Mouse (Mus musculus): ENCODE data around the gene Ldlrad1. TPM values are rescaled to one million over a fixed set of nuclear protein-coding genes. Genes with fewer than 3 reads are reported as not detected.

The Ldlrad1 gene
- polyA plus RNA-seq, 1 experiment from 2014 or later: not detected

GRCm38 (mm10) chr4:107221524-107221923, 12.5 kb downstream of the Ldlrad1 start:
- no peak overlapping the region for H3K9ac ChIP-seq (ENCODE audit: low read length)
- H3K9me3 ChIP-seq (ENCODE audit: control insufficient read depth, low read length): no peaks in the 10 kb centered on the region
- no peaks in the 10 kb centered on the region for H3K4me1 ChIP-seq (replicated peaks; ENCODE audit: control insufficient read depth, insufficient read depth, low read length)
- WGBS: 91% methylated on average over 5 of the region's 5 CpGs
- H3K4me2 ChIP-seq (ENCODE audit: low read depth, low read length, severe bottlenecking): no peak overlapping the region
- no peak for ATAC-seq (replicated peaks; ENCODE audit: low FRiP score)
- no peak overlapping the region for H3K4me3 ChIP-seq (ENCODE audit: low read depth, low read length)
- no peaks in the 10 kb centered on the region for H3K27me3 ChIP-seq (ENCODE audit: control insufficient read depth, insufficient read depth, low read length)
- no peaks in the 10 kb centered on the region for H3K36me3 ChIP-seq (ENCODE audit: control insufficient read depth, insufficient read depth, low read length)
- H3K27ac ChIP-seq (ENCODE audit: low read depth, low read length): no peak overlapping the region
- no peak for DNase-seq (ENCODE audit: low spot score)

- no peaks in the 10 kb centered on the region for H3K36me3 ChIP-seq (ENCODE audit: control insufficient read depth, insufficient read depth, low read length)
- no peak overlapping the region for H3K4me2 ChIP-seq (ENCODE audit: low read depth, low read length, severe bottlenecking)
- no peak for DNase-seq (ENCODE audit: low spot score)
- no peak for ATAC-seq (replicated peaks; ENCODE audit: low FRiP score)
- WGBS: 84% methylated on average over 11 of the region's 11 CpGs
- H3K9me3 ChIP-seq (ENCODE audit: control insufficient read depth, low read length): no peaks in the 10 kb centered on the region
- H3K27me3 ChIP-seq (ENCODE audit: control insufficient read depth, insufficient read depth, low read length): no peaks in the 10 kb centered on the region
- H3K4me1 ChIP-seq (replicated peaks; ENCODE audit: control insufficient read depth, insufficient read depth, low read length): no peaks in the 10 kb centered on the region
- H3K27ac ChIP-seq (ENCODE audit: low read depth, low read length): no peak overlapping the region
- H3K4me3 ChIP-seq (ENCODE audit: low read depth, low read length): no peak overlapping the region
- H3K9ac ChIP-seq (ENCODE audit: low read length): no peak overlapping the region
These were observed 14.5 kb downstream of the Ldlrad1 start for GRCm38 (mm10) chr4:107223225-107224204.

- no peak for ATAC-seq (replicated peaks; ENCODE audit: low FRiP score)
- no peak overlapping the region for H3K27ac ChIP-seq (ENCODE audit: low read depth, low read length)
- no peaks in the 10 kb centered on the region for H3K36me3 ChIP-seq (ENCODE audit: control insufficient read depth, insufficient read depth, low read length)
- H3K4me3 ChIP-seq (ENCODE audit: low read depth, low read length): no peak overlapping the region
- H3K27me3 ChIP-seq (ENCODE audit: control insufficient read depth, insufficient read depth, low read length): no peaks in the 10 kb centered on the region
- no peaks in the 10 kb centered on the region for H3K4me1 ChIP-seq (replicated peaks; ENCODE audit: control insufficient read depth, insufficient read depth, low read length)
- no peak overlapping the region for H3K4me2 ChIP-seq (ENCODE audit: low read depth, low read length, severe bottlenecking)
- H3K9ac ChIP-seq (ENCODE audit: low read length): no peak overlapping the region
- WGBS: 90% methylated on average over 2 of the region's 2 CpGs
- no peak for DNase-seq (ENCODE audit: low spot score)
- no peaks in the 10 kb centered on the region for H3K9me3 ChIP-seq (ENCODE audit: control insufficient read depth, low read length)
These were observed 17.3 kb downstream of the Ldlrad1 start for GRCm38 (mm10) chr4:107226313-107226712.

- no peak overlapping the region for H3K4me2 ChIP-seq (ENCODE audit: low read depth, low read length, severe bottlenecking)
- no peaks in the 10 kb centered on the region for H3K27me3 ChIP-seq (ENCODE audit: control insufficient read depth, insufficient read depth, low read length)
- no peak overlapping the region for H3K4me3 ChIP-seq (ENCODE audit: low read depth, low read length)
- peaks cover 2% of the 10 kb centered on the region; the same call in 1 of the 2 replicates for H3K36me3 ChIP-seq (ENCODE audit: control insufficient read depth, insufficient read depth, low read length)
- WGBS: 76% methylated on average over 3 of the region's 3 CpGs
- no peak overlapping the region for H3K27ac ChIP-seq (ENCODE audit: low read depth, low read length)
- H3K4me1 ChIP-seq (replicated peaks; ENCODE audit: control insufficient read depth, insufficient read depth, low read length): no peaks in the 10 kb centered on the region
- DNase-seq (ENCODE audit: low spot score) (no peak), ATAC-seq (replicated peaks; ENCODE audit: low FRiP score) (no peak)
- H3K9ac ChIP-seq (ENCODE audit: low read length): no peak overlapping the region
- no peaks in the 10 kb centered on the region for H3K9me3 ChIP-seq (ENCODE audit: control insufficient read depth, low read length)
These were observed 23.2 kb downstream of the Ldlrad1 start for GRCm38 (mm10) chr4:107232219-107232618.

- H3K27ac ChIP-seq (ENCODE audit: low read depth, low read length): no peak overlapping the region
- DNase-seq (ENCODE audit: low spot score) (no peak), ATAC-seq (replicated peaks; ENCODE audit: low FRiP score) (no peak)
- H3K4me2 ChIP-seq (ENCODE audit: low read depth, low read length, severe bottlenecking): no peak overlapping the region
- H3K4me1 ChIP-seq (replicated peaks; ENCODE audit: control insufficient read depth, insufficient read depth, low read length): no peaks in the 10 kb centered on the region
- WGBS: 96% methylated on average over 2 of the region's 2 CpGs
- no peaks in the 10 kb centered on the region for H3K9me3 ChIP-seq (ENCODE audit: control insufficient read depth, low read length)
- peaks cover 5% of the 10 kb centered on the region; the same call in 1 of the 2 replicates for H3K36me3 ChIP-seq (ENCODE audit: control insufficient read depth, insufficient read depth, low read length)
- H3K27me3 ChIP-seq (ENCODE audit: control insufficient read depth, insufficient read depth, low read length): no peaks in the 10 kb centered on the region
- H3K9ac ChIP-seq (ENCODE audit: low read length): no peak overlapping the region
- no peak overlapping the region for H3K4me3 ChIP-seq (ENCODE audit: low read depth, low read length)
These were observed 29.3 kb downstream of the Ldlrad1 start for GRCm38 (mm10) chr4:107238253-107238652.

- ATAC-seq (replicated peaks; ENCODE audit: low FRiP score): no peak
- DNase-seq (ENCODE audit: low spot score): no peak
- 94% methylated on average over 6 of the region's 6 CpGs for WGBS
These were observed 31.2 kb downstream of the Ldlrad1 start for GRCm38 (mm10) chr4:107240196-107240595.

GRCm38 (mm10) chr4:107243365-107244333, 34.7 kb downstream of the Ldlrad1 start:
- Histone ChIP-seq H3K4me2 (ENCODE audit: low read depth, low read length, severe bottlenecking) (no peak overlapping the region), H3K4me1 (replicated peaks; ENCODE audit: control insufficient read depth, insufficient read depth, low read length) (no peaks in the 10 kb centered on the region), H3K4me3 (ENCODE audit: low read depth, low read length) (no peak overlapping the region), H3K36me3 (ENCODE audit: control insufficient read depth, insufficient read depth, low read length) (peaks cover 5% of the 10 kb centered on the region; the same call in 1 of the 2 replicates), H3K27ac (ENCODE audit: low read depth, low read length) (no peak overlapping the region), H3K9ac (ENCODE audit: low read length) (no peak overlapping the region), H3K27me3 (ENCODE audit: control insufficient read depth, insufficient read depth, low read length) (no peaks in the 10 kb centered on the region), H3K9me3 (ENCODE audit: control insufficient read depth, low read length) (no peaks in the 10 kb centered on the region)
- ATAC-seq (replicated peaks; ENCODE audit: low FRiP score): no peak
- DNase-seq (ENCODE audit: low spot score): no peak
- 70% methylated on average over 6 of the region's 6 CpGs for WGBS

More at GRCm38 (mm10) chr4:107240196-107240595, 31.2 kb downstream of the Ldlrad1 start:
- H3K4me2 ChIP-seq (ENCODE audit: low read depth, low read length, severe bottlenecking): no peak overlapping the region
- H3K4me3 ChIP-seq (ENCODE audit: low read depth, low read length): no peak overlapping the region
- no peak overlapping the region for H3K9ac ChIP-seq (ENCODE audit: low read length)
- no peaks in the 10 kb centered on the region for H3K4me1 ChIP-seq (replicated peaks; ENCODE audit: control insufficient read depth, insufficient read depth, low read length)
- H3K36me3 ChIP-seq (ENCODE audit: control insufficient read depth, insufficient read depth, low read length): peaks cover 5% of the 10 kb centered on the region; the same call in 1 of the 2 replicates
- H3K27me3 ChIP-seq (ENCODE audit: control insufficient read depth, insufficient read depth, low read length): no peaks in the 10 kb centered on the region
- no peak overlapping the region for H3K27ac ChIP-seq (ENCODE audit: low read depth, low read length)
- no peaks in the 10 kb centered on the region for H3K9me3 ChIP-seq (ENCODE audit: control insufficient read depth, low read length)

- no peak overlapping the region for H3K4me3 ChIP-seq (ENCODE audit: low read depth, low read length)
- ATAC-seq (replicated peaks; ENCODE audit: low FRiP score) (no peak), DNase-seq (ENCODE audit: low spot score) (no peak)
- H3K9ac ChIP-seq (ENCODE audit: low read length): no peak overlapping the region
- peaks cover 3% of the 10 kb centered on the region; the same call in 1 of the 2 replicates for H3K36me3 ChIP-seq (ENCODE audit: control insufficient read depth, insufficient read depth, low read length)
- H3K9me3 ChIP-seq (ENCODE audit: control insufficient read depth, low read length): no peaks in the 10 kb centered on the region
- no peak overlapping the region for H3K27ac ChIP-seq (ENCODE audit: low read depth, low read length)
- WGBS: 81% methylated on average over 2 of the region's 2 CpGs
- H3K4me1 ChIP-seq (replicated peaks; ENCODE audit: control insufficient read depth, insufficient read depth, low read length): 0 out of 2 replicates have a peak, but pooled peaks cover 3% of the 10 kb centered on the region
- no peaks in the 10 kb centered on the region for H3K27me3 ChIP-seq (ENCODE audit: control insufficient read depth, insufficient read depth, low read length)
- H3K4me2 ChIP-seq (ENCODE audit: low read depth, low read length, severe bottlenecking): no peak overlapping the region
These were observed 36.4 kb downstream of the Ldlrad1 start for GRCm38 (mm10) chr4:107245368-107245767.

All from forebrain, embryonic 11.5 days (tissue).